8 mouse cellular contexts compared by ENCODE assay signal in genomic region chr11:100555583-100555982, GRCm38 (mm10). TPM values are rescaled to one million over a fixed set of nuclear protein-coding genes. Genes with fewer than 3 reads are reported as not detected.
DNase-seq lines count a peak whose midpoint lies in the region; ATAC-seq and TF ChIP-seq lines count a peak whose summit lies in the region.

No protein-coding gene starts in this region.

- no peaks in the 10 kb centered on the region for H3K9me3 ChIP-seq in G1E (replicated peaks)
- no peaks in the 10 kb centered on the region for H3K9me3 ChIP-seq in lung, embryonic 15.5 days

- H3K4me1 ChIP-seq in G1E (ENCODE audit: insufficient read depth, low read depth, low read length): peaks cover 9% of the 10 kb centered on the region
- no peaks in the 10 kb centered on the region for H3K4me1 ChIP-seq in lung, embryonic 15.5 days

- peak; percentile 66 for DNase-seq in G1E (ENCODE audit: low spot score)
- peak; percentile 46 for DNase-seq in adrenal gland, postnatal 25 days
- DNase-seq in fat pad, adult 2 months (ENCODE audit: extremely low read depth, low read depth, low spot score): peak; percentile 61
- peak; percentile 44 to 57 for DNase-seq in heart, postnatal 36 days
- peak; percentile 65 to 77 for DNase-seq in kidney, postnatal 4 days
- peak; percentile 69 for DNase-seq in thymus, postnatal 4 days

- no peak overlapping the region for H3K27ac ChIP-seq in lung, embryonic 15.5 days

- peak; percentile 45 for TF ChIP-seq CTCF in G1E (IDR thresholded peaks at IDR 0.05; ENCODE audit: low read depth, low read length)

- intact Hi-C loops in heart, postnatal 36 days (cut with DNase I): loop anchor here (2.0 to 5.0 kb wide), 4 partner anchors 43 to 193 kb away; no protein-coding TSS in a partner anchor

- ATAC-seq in G1E (ENCODE audit: extremely low read depth, insufficient number of reproducible peaks, low FRiP score, poor library complexity, severe bottlenecking): no peak
- ATAC-seq in lung, embryonic 15.5 days (ENCODE audit: borderline replicate concordance, extremely low read depth, low FRiP score, low TSS enrichment): no peak; the same call in 1 of the 2 replicates
- ATAC-seq in neutrophil, adult 5-6 weeks (ENCODE audit: extremely low read depth, insufficient number of reproducible peaks, low FRiP score, poor library complexity, severe bottlenecking): peak; percentile 94

- H3K36me3 ChIP-seq in G1E (replicated peaks): no peaks in the 10 kb centered on the region
- no peaks in the 10 kb centered on the region for H3K36me3 ChIP-seq in lung, embryonic 15.5 days

- H3K4me2 ChIP-seq in lung, embryonic 15.5 days: peak overlapping the region; percentile 51

- WGBS in lung, embryonic 15.5 days: 13% methylated on average over 11 of the region's 11 CpGs

- H3K4me3 ChIP-seq in G1E (ENCODE audit: low read depth, low read length): no peak overlapping the region
- H3K4me3 ChIP-seq in lung, embryonic 15.5 days: 0 out of 2 replicates have a peak overlapping the region, but pooled peaks have one; percentile 22

- H3K9ac ChIP-seq in lung, embryonic 15.5 days: 0 out of 2 replicates have a peak overlapping the region, but pooled peaks have one; percentile 23

- peaks cover 42% of the 10 kb centered on the region; the same call in 1 of the 2 replicates for H3K27me3 ChIP-seq in G1E (ENCODE audit: insufficient read depth, low read length)
- no peaks in the 10 kb centered on the region for H3K27me3 ChIP-seq in lung, embryonic 15.5 days

RNA-seq across cellular contexts. Expression of gene Ttc25, which starts 10.2 kb away (rescaled TPM):
- 0.49 TPM in 1 of 2 replicates, not detected in the other for total RNA-seq in G1E (2014; fragmentation: Nextera tagmentation)
- 0.17 and 0.60 TPM in 2 replicates for total RNA-seq in G1E (2017)
- 0.09 and 0.21 TPM in 2 replicates for polyA plus RNA-seq in G1E (2012)
- total RNA-seq in adrenal gland, postnatal 25 days (2021): 4.1 and 5.5 TPM in 2 replicates
- total RNA-seq in heart, postnatal 36 days (2021): under 1 TPM; 0.22 to 0.49 TPM
- polyA plus RNA-seq in lung, embryonic 15.5 days (2015; fragmentation: Nextera tagmentation; extraction: Ambion mirVana): 1.6 and 2.6 TPM in 2 replicates
- total RNA-seq in neutrophil, adult 5-6 weeks (2017): 1.0 and 1.1 TPM in 2 replicates

RNA-seq across cellular contexts. Expression of gene Cnp, which starts 19.1 kb away (rescaled TPM):
- total RNA-seq in G1E (2014; fragmentation: Nextera tagmentation) (1.1 and 2.7 TPM in 2 replicates), G1E (2017) (4.8 and 5.9 TPM in 2 replicates)
- polyA plus RNA-seq in G1E (2012): 5.1 and 5.9 TPM in 2 replicates
- total RNA-seq in adrenal gland, postnatal 25 days (2021): 35.4 and 57.8 TPM in 2 replicates
- 1 to 10 TPM; 5.5 to 7.2 TPM for total RNA-seq in heart, postnatal 36 days (2021)
- polyA plus RNA-seq in lung, embryonic 15.5 days (2015; fragmentation: Nextera tagmentation; extraction: Ambion mirVana): 28.7 and 32.3 TPM in 2 replicates
- 87.3 and 99.3 TPM in 2 replicates for total RNA-seq in neutrophil, adult 5-6 weeks (2017)

RNA-seq across cellular contexts. Expression of gene Acly, which starts 27.8 kb away (rescaled TPM):
- 134 and 139 TPM in 2 replicates for total RNA-seq in G1E (2014; fragmentation: Nextera tagmentation)
- 205 and 206 TPM in 2 replicates for total RNA-seq in G1E (2017)
- polyA plus RNA-seq in G1E (2012): 36.3 and 86.9 TPM in 2 replicates
- 1,778 and 1,859 TPM in 2 replicates for total RNA-seq in adrenal gland, postnatal 25 days (2021)
- total RNA-seq in heart, postnatal 36 days (2021): 10 to 100 TPM; 27.3 to 38.1 TPM
- polyA plus RNA-seq in lung, embryonic 15.5 days (2015; fragmentation: Nextera tagmentation; extraction: Ambion mirVana): 151 and 153 TPM in 2 replicates
- 86.6 and 88.5 TPM in 2 replicates for total RNA-seq in neutrophil, adult 5-6 weeks (2017)
